Mouse (Mus musculus) kidney, adult 2 months (tissue): ENCODE measurements at regions not wholly inside any gene's neighbourhood (a gene's known extent, or its start where the extent isn't known, plus 50 kb on each side); places are given as distances from the start of the nearest gene placed in this dataset.

Experiments
- CTCF ChIP-seq: fragments of 200-500 bp; conservative IDR thresholded peaks from 2 replicates; pipeline ENCODE4 v1.5.1; 2011; ENCODE audit warnings: low read depth, mild to moderate bottlenecking, control low read depth, low read length, moderate library complexity, mixed read lengths; ENCODE audit not compliant: insufficient read depth, insufficient read length
- POLR2A ChIP-seq: fragments of 200-500 bp; IDR thresholded peaks from one replicate; pipeline ENCODE4 v1.6.1; 2011; ENCODE audit warnings: low read depth, low read length, control low read depth

DNA sequence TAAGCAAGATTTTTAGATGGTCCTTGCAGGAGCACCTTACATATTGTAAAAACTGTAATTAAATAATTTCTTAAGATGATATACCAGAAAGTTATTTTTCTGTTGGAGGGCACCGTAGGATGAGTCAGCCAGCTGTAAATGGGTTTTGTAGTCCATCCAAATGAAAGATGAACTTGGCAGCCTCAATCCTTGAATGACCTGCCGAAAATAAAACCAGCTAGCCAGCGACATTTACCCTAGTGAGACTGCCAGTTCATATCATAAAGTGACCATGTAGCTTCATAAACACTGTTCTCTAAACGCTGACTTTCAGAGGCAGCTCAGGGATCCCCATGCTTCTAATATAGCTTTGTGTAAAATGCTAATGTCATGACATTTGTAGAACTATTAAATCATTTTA, 127.8 kb downstream of the Cavin4 start:
- no peak for TF ChIP-seq POLR2A
- no peak for TF ChIP-seq CTCF
